Mouse (Mus musculus): Measurements from ENCODE around the gene Gm3147.
"Not testable (repeated sequence)": the region's sequence is repeated elsewhere in the genome, so short reads cannot be mapped to it uniquely, and the experiment has no call there.

Gene Gm3147

GRCm38 (mm10) chr5:94616242-94616641 lies at the start of gene Gm3147:
Gene Gm3147 (minus strand): TSS chr5:94616342.
- DNase-seq (ENCODE audit: low spot score): not testable (repeated sequence)

- not testable (repeated sequence) for DNase-seq (ENCODE audit: low spot score)
Measured at GRCm38 (mm10) chr5:94648082-94648481, 31.9 kb upstream of the Gm3147 start, which contains the start of gene Gm6205. Gene Gm6205 (plus strand): TSS chr5:94648382.

GRCm38 (mm10) chr5:94623679-94624078 lies 7.5 kb upstream of the Gm3147 start, which contains the start of gene Gm6509:
Gene Gm6509 (plus strand): TSS chr5:94623979.
- DNase-seq (ENCODE audit: low spot score): not testable (repeated sequence)
